31 mouse cellular contexts compared by ENCODE assay signal in the genomic region with DNA sequence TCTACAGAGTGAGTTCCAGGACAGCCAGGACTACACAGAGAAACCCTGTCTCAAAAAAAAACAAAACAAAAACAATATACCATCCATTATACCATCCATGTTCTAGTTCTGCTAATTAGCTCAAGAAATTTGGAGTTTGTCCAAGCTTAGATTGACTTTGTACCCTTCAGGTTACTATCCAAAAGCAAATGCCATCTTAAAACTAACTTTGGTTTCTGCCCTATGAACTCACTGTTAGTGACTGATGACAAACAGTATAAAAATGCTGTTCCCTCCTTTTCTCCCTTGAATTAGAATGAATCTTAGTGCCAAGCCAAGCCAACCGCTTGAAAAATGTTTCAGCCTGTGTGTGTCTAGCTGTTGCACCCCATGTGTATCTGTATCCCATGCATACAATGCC. TPM values are rescaled to one million over a fixed set of nuclear protein-coding genes. Genes with fewer than 3 reads are reported as not detected.
"Had no signal": no experiment of that assay in that cellular context is flagged by ENCODE, and none has a peak within 500 bp of the region (broad histone marks: within the 10 kb centered on the region; RNA-seq: fewer than 3 reads in every experiment).

No protein-coding gene starts in this region.

- H3K27me3 ChIP-seq: heart, embryonic 13.5 days; hindbrain, embryonic 12.5 days; intestine, embryonic 15.5 days; kidney, embryonic 15.5 days; limb, embryonic 12.5 days; liver, embryonic 13.5 days; liver, embryonic 15.5 days had no signal

- H3K9me3 ChIP-seq: heart, embryonic 10.5 days; heart, embryonic 13.5 days; hindbrain, embryonic 10.5 days; hindbrain, embryonic 12.5 days; intestine, embryonic 15.5 days; kidney, embryonic 15.5 days; limb, embryonic 10.5 days; limb, embryonic 12.5 days; liver, embryonic 13.5 days; liver, embryonic 15.5 days had no signal

- H3K4me2 ChIP-seq: heart, embryonic 13.5 days; hindbrain, embryonic 12.5 days; hindbrain, embryonic 14.5 days; intestine, embryonic 15.5 days; kidney, embryonic 15.5 days; limb, embryonic 12.5 days; liver, embryonic 13.5 days; liver, embryonic 15.5 days had no signal

- H3K4me1 ChIP-seq: heart, embryonic 13.5 days; hindbrain, embryonic 10.5 days; hindbrain, embryonic 12.5 days; intestine, embryonic 15.5 days; kidney, embryonic 15.5 days; limb, embryonic 10.5 days; limb, embryonic 12.5 days had no signal

- ATAC-seq: hindbrain, embryonic 16.5 days; inflammation-experienced regulatory T-cells, adult 6 months; intestine, embryonic 15.5 days; intestine, postnatal 0 days had no signal

- H3K27ac ChIP-seq: heart, embryonic 10.5 days; heart, embryonic 13.5 days; hindbrain, embryonic 10.5 days; hindbrain, embryonic 12.5 days; hindbrain, embryonic 14.5 days; intestine, embryonic 15.5 days; kidney, embryonic 15.5 days; kidney, postnatal 0 days; layer of hippocampus, adult 2 months; left cerebral cortex, adult 2 months; limb, embryonic 10.5 days; limb, embryonic 12.5 days; liver, embryonic 13.5 days; liver, embryonic 15.5 days had no signal

- DNase-seq: gastrocnemius, postnatal 14 days; gastrocnemius, postnatal 36 days; heart, adult 18-20 months; heart, postnatal 10 days; heart, postnatal 4 days; kidney, adult 18-20 months; kidney, postnatal 25 days; kidney, postnatal 4 days; liver; liver, embryonic 13.5 days had no signal

- H3K9ac ChIP-seq: heart, embryonic 13.5 days; hindbrain, embryonic 12.5 days; hindbrain, embryonic 14.5 days; intestine, embryonic 15.5 days; kidney, embryonic 15.5 days; limb, embryonic 12.5 days; liver, embryonic 13.5 days; liver, embryonic 15.5 days had no signal

- H3K4me3 ChIP-seq: heart, embryonic 10.5 days; heart, embryonic 13.5 days; hindbrain, embryonic 10.5 days; hindbrain, embryonic 12.5 days; intestine, embryonic 15.5 days; kidney, embryonic 15.5 days; layer of hippocampus, adult 2 months; left cerebral cortex, adult 2 months; limb, embryonic 10.5 days; limb, embryonic 12.5 days; liver, embryonic 13.5 days; liver, embryonic 15.5 days had no signal

RNA-seq across cellular contexts. Expression of a gene that starts 30.3 kb away (rescaled TPM):
- total RNA-seq: gastrocnemius, adult 18-20 months; gastrocnemius, adult 8-10 months; gastrocnemius, postnatal 14 days; gastrocnemius, postnatal 36 days; heart, adult 8-10 months; heart, postnatal 10 days; heart, postnatal 25 days had no signal
- polyA plus RNA-seq: heart, embryonic 16.5 days had no signal
